11 mouse cellular contexts compared by ENCODE assay signal in the genomic region with DNA sequence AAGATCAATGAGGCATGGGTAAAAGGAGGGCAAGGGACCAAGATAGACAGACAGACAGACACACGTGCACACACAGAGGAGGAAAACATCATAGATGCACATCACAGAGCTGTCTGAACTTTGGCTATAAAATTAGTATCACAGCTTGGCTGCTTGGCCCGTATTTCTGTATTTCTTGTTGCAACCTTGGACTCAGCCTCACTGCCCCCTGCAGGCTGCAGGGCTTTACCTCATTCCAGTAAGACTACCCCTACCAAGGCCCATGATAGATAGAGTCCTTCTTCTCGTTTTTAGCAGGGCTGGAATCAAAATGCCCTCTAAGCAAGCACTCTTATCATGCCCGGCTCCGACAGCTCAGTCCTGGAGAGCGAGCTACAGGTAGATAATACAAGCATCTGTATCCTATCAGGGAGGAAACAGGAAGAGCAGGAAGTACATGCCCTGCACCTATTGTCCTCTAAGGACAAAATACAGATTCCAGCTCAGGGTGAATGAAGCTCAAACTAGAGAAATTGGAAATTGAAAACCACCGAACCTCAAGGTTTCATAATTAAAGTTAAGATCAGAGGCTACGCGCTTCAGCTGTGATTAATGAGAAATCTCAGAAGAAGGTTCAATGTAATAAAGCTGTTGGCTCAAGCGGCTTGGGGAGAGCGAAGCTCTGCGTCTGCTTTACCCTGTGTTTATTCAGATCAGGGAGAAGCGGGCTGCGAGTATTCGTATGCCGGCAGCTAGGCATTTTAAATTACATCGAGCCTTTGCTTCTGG. TPM values are rescaled to one million over a fixed set of nuclear protein-coding genes. Genes with fewer than 3 reads are reported as not detected.
DNase-seq lines count a peak whose midpoint lies in the region; ATAC-seq and TF ChIP-seq lines count a peak whose summit lies in the region.
"Had no signal": no experiment of that assay in that cellular context is flagged by ENCODE, and none has a peak within 500 bp of the region (broad histone marks: within the 10 kb centered on the region; RNA-seq: fewer than 3 reads in every experiment).

No protein-coding gene starts in this region.

- peak; percentile 9 for DNase-seq in CD4-positive, CD25-positive, alpha-beta regulatory T cell, adult 2 months (ENCODE audit: low read depth, low spot score)
- no peak for DNase-seq in layer of hippocampus, adult 2 months (ENCODE audit: low spot score in 2 of 2)
- DNase-seq in layer of hippocampus, adult 9-10 months (ENCODE audit: low spot score) = no peak
- DNase-seq in brain, adult 2 months (ENCODE audit: low read depth, low spot score) = peak; percentile 31
- DNase-seq in mesoderm, embryonic 11.5 days (ENCODE audit: low read depth, low spot score) = peak; percentile 30
- no peak for DNase-seq in layer of hippocampus, adult 9-11 months
- DNase-seq in frontal cortex, postnatal 36 days (ENCODE audit: low spot score in 2 of 2) = no peak
- DNase-seq: heart, adult 18-20 months; right cerebral cortex, postnatal 14 days had no signal

- ATAC-seq in CD4-positive, CD25-positive, alpha-beta regulatory T cell, adult 4 months = no peak

- peak; percentile 69 for TF ChIP-seq CTCF in layer of hippocampus, adult 2 months (conservative IDR thresholded peaks at IDR 0.05)

- peak overlapping the region; percentile 43; the same call in 1 of the 2 replicates for H3K27ac ChIP-seq in layer of hippocampus, adult 2 months
- H3K27ac ChIP-seq: limb, embryonic 15.5 days had no signal

- no peak overlapping the region for H3K4me3 ChIP-seq in layer of hippocampus, adult 2 months
- H3K4me3 ChIP-seq: limb, embryonic 15.5 days had no signal

RNA-seq across cellular contexts. Expression of gene Spesp1, which starts 36.2 kb away (rescaled TPM):
- not detected for polyA plus RNA-seq in CD4-positive, CD25-positive, alpha-beta regulatory T cell, adult 4 months (2017; shearing (Covaris generic))
- total RNA-seq in layer of hippocampus, adult 2 months (2021) = under 1 TPM; 0.22 to 0.31 TPM
- total RNA-seq: heart, adult 18-20 months had no signal
- polyA plus RNA-seq: limb, embryonic 15.5 days had no signal

Comparison
In these comparisons a context has a peak if more than half of its experiments do, and no peak if none do; other contexts are left out.
1. DNase-seq: peak in CD4-positive, CD25-positive, alpha-beta regulatory T cell, adult 2 months (single experiment), brain, adult 2 months (single experiment) and mesoderm, embryonic 11.5 days (single experiment); none in layer of hippocampus, adult 2 months (0 of 2), layer of hippocampus, adult 9-10 months (single experiment), layer of hippocampus, adult 9-11 months (single experiment) and frontal cortex, postnatal 36 days (0 of 2).